Mouse (Mus musculus) CH12.LX (cell line): ENCODE measurements at regions not wholly inside any gene's neighbourhood (a gene's known extent, or its start where the extent isn't known, plus 50 kb on each side); places are given as distances from the start of the nearest gene placed in this dataset.

ENCODE experiments used
- DNase-seq: peaks from one replicate; pipeline ENCODE4 v3.0.0-alpha.2; 2013; ENCODE audit errors: extremely low read depth
- H3K27ac ChIP-seq: 2 replicates; pipeline ENCODE4 v1.5.1; 2012; ENCODE audit warnings: low read depth, mild to moderate bottlenecking, control low read depth, moderate library complexity; ENCODE audit not compliant: insufficient read depth
- H3K27me3 ChIP-seq: replicated peaks from 2 replicates; pipeline ENCODE3; 2012; ENCODE audit warnings: inconsistent platforms
- H3K36me3 ChIP-seq, 2 experiments: replicated peaks in 1 of 2; 2 replicates each; pipeline versions ENCODE3 to v1.6.1; 2012; ENCODE audit warnings: inconsistent platforms in 1 of 2, low read length in 1 of 2, mild to moderate bottlenecking in 1 of 2, mixed read lengths in 1 of 2, moderate library complexity in 1 of 2; ENCODE audit not compliant: control insufficient read depth in 1 of 2, insufficient read depth in 1 of 2
- H3K4me1 ChIP-seq, 2 experiments: 2 replicates each; pipeline ENCODE4 v1.6.1; 2012; ENCODE audit warnings: inconsistent platforms in 1 of 2, moderate library complexity in 1 of 2; ENCODE audit not compliant: insufficient read depth in 2 of 2, control insufficient read depth in 1 of 2
- H3K4me2 ChIP-seq: 2 replicates; pipeline ENCODE4 v1.6.1; 2012; ENCODE audit warnings: low read depth, mild to moderate bottlenecking, control low read depth; ENCODE audit not compliant: poor library complexity, insufficient read depth, severe bottlenecking
- H3K4me3 ChIP-seq, 3 experiments: fragments of 150-350 bp in 1 of 3; sonication (generic) in 1 of 3; replicated peaks in 1 of 3; 2 replicates each; pipeline versions ENCODE3 to v1.5.1; 2011 to 2012; ENCODE audit warnings: low read depth in 2 of 3, low read length in 2 of 3, mild to moderate bottlenecking in 2 of 3, moderate library complexity in 2 of 3, control low read depth in 1 of 3, improper control_type of control experiment in 1 of 3, inconsistent platforms in 1 of 3, mixed read lengths in 1 of 3; ENCODE audit not compliant: poor library complexity in 1 of 3
- H3K79me2 ChIP-seq: replicated peaks from 2 replicates; pipeline ENCODE4 v1.6.1; 2012; ENCODE audit warnings: mild to moderate bottlenecking, moderate library complexity; ENCODE audit not compliant: control insufficient read depth, poor library complexity, insufficient read depth, severe bottlenecking; ENCODE audit errors: extremely low read depth
- H3K9ac ChIP-seq: 2 replicates; pipeline ENCODE4 v1.6.1; 2012; ENCODE audit warnings: low read depth, mild to moderate bottlenecking, control low read depth, moderate library complexity; ENCODE audit not compliant: insufficient read depth
- H3K9me3 ChIP-seq: replicated peaks from 2 replicates; pipeline ENCODE3; 2012; ENCODE audit warnings: low read length, inconsistent platforms, mixed read lengths
- BHLHE40 ChIP-seq: IDR thresholded peaks from 2 replicates; pipeline ENCODE4 v1.6.1; 2011; ENCODE audit warnings: mild to moderate bottlenecking, low read depth, low read length, improper control_type of control experiment
- CTCF ChIP-seq, 2 experiments: IDR thresholded peaks in 1 of 2; conservative IDR thresholded peaks in 1 of 2; 2 replicates each; pipeline ENCODE4 v1.5.1; 2011 to 2012; ENCODE audit warnings: low read depth in 2 of 2, low read length in 2 of 2, improper control_type of control experiment in 1 of 2, inconsistent platforms in 1 of 2, mild to moderate bottlenecking in 1 of 2, moderate library complexity in 1 of 2
- ELF1 ChIP-seq: IDR thresholded peaks from 2 replicates; pipeline ENCODE4 v1.6.1; 2014; ENCODE audit warnings: low read depth, mild to moderate bottlenecking, inconsistent platforms, low read length, improper control_type of control experiment
- EP300 ChIP-seq: IDR thresholded peaks from 2 replicates; pipeline ENCODE4 v1.6.1; 2011; ENCODE audit warnings: low read length, improper control_type of control experiment
- IRF4 ChIP-seq: IDR thresholded peaks from 2 replicates; pipeline ENCODE4 v1.6.1; 2014; ENCODE audit warnings: low read depth, mild to moderate bottlenecking, inconsistent platforms, low read length, improper control_type of control experiment
- JUN ChIP-seq: IDR thresholded peaks from 2 replicates; pipeline ENCODE4 v1.6.1; 2011; ENCODE audit warnings: low read depth, mild to moderate bottlenecking, low read length, improper control_type of control experiment, moderate library complexity; ENCODE audit not compliant: insufficient read depth
- JUND ChIP-seq: conservative IDR thresholded peaks from 2 replicates; pipeline ENCODE4 v1.6.1; 2011; ENCODE audit warnings: low read depth, low read length, improper control_type of control experiment
- MAX ChIP-seq: IDR thresholded peaks from 2 replicates; pipeline ENCODE4 v1.6.1; 2011; ENCODE audit warnings: low read length, improper control_type of control experiment
- MAZ ChIP-seq: IDR thresholded peaks from 2 replicates; pipeline ENCODE4 v1.6.1; 2012; ENCODE audit warnings: low read depth, mild to moderate bottlenecking, inconsistent platforms, low read length, improper control_type of control experiment, moderate library complexity
- NELFE ChIP-seq: IDR thresholded peaks from 2 replicates; pipeline ENCODE4 v1.6.1; 2011; ENCODE audit warnings: low read depth, low read length, improper control_type of control experiment
- NRF1 ChIP-seq: IDR thresholded peaks from 2 replicates; pipeline ENCODE4 v1.6.1; 2014; ENCODE audit warnings: low read depth, mild to moderate bottlenecking, inconsistent platforms, low read length, improper control_type of control experiment, moderate library complexity
- POLR2A ChIP-seq: IDR thresholded peaks from 2 replicates; pipeline ENCODE4 v1.6.1; 2011; ENCODE audit warnings: low read depth, mild to moderate bottlenecking, improper control_type of control experiment, low read length
- POLR2AphosphoS2 ChIP-seq: IDR thresholded peaks from 2 replicates; pipeline ENCODE4 v1.6.1; 2011; ENCODE audit warnings: low read depth, low read length, improper control_type of control experiment
- RCOR1 ChIP-seq: conservative IDR thresholded peaks from 2 replicates; pipeline ENCODE4 v1.6.1; 2012; ENCODE audit warnings: low read depth, mild to moderate bottlenecking, inconsistent platforms, low read length, improper control_type of control experiment
- TCF12 ChIP-seq: IDR thresholded peaks from 2 replicates; pipeline ENCODE4 v1.6.1; 2014; ENCODE audit warnings: low read depth, mild to moderate bottlenecking, inconsistent platforms, low read length, improper control_type of control experiment
- UBTF ChIP-seq: IDR thresholded peaks from 2 replicates; pipeline ENCODE4 v1.6.1; 2012; ENCODE audit warnings: low read depth, mild to moderate bottlenecking, inconsistent platforms, low read length, improper control_type of control experiment, moderate library complexity
- USF1 ChIP-seq: IDR thresholded peaks from 2 replicates; pipeline ENCODE4 v1.6.1; 2014; ENCODE audit warnings: low read depth, mild to moderate bottlenecking, inconsistent platforms, low read length, improper control_type of control experiment
- dilution Hi-C: fragments of 300-500 bp; cut with MboI; formaldehyde crosslinking; loops from 2 replicates; pipeline ENCODE4 v1.14.3; 2020; ENCODE audit warnings: low sequenced_read_pairs; ENCODE audit not compliant: extremely low pct_unique_long_range_greater_than_20kb, extremely low pct_ligation_motif_present
- in situ Hi-C: fragments of 300-500 bp; cut with MboI; formaldehyde crosslinking; loops from 3 replicates; pipeline ENCODE4 v1.14.3; 2019; ENCODE audit warnings: low sequenced_read_pairs, low pct_ligation_motif_present, low pct_unique_long_range_greater_than_20kb, mixed read lengths

DNA sequence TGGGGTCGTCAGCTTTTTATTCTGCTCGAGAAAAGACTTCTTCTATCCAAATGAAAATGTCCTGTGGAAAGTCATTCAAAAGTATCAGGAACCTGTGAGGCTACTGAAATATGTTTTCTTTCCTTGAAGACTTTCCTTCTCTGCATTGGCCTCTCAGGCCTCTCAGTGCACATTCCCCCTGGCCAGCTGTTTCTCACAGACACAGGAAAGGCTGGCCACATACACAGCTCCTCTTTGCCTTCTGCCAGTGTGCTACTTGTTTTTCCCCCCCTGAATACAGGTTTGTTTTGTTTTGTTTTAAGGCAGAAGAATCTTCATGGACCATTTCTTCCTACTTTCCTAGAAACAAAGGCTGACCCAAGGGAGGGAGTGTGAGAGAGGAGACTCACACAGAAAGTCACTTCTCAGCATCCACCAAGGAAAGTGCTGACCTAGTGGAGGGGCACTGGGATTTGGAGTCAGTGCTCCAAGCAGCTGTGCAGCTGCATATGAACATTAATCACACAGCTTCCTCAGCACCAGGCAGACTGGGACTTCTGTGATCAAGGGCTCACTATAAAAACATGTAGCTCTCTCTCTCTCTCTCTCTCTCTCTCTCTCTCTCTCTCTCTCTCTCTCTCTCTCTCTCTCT, 324.0 kb downstream of the Etaa1 start:
- H3K36me3 ChIP-seq = no peaks in the 10 kb centered on the region
- no peaks in the 10 kb centered on the region for H3K4me1 ChIP-seq
- no peaks in the 10 kb centered on the region for H3K27me3 ChIP-seq
- H3K4me2 ChIP-seq = no peak overlapping the region
- H3K9me3 ChIP-seq = no peaks in the 10 kb centered on the region
- H3K9ac ChIP-seq = no peak overlapping the region
- H3K79me2 ChIP-seq = no peaks in the 10 kb centered on the region
- dilution Hi-C loops = no loop called here
- H3K27ac ChIP-seq = no peak overlapping the region
- TF ChIP-seq NELFE (no peak), POLR2AphosphoS2 (no peak), RCOR1 (no peak), USF1 (no peak), ELF1 (no peak), UBTF (no peak), TCF12 (no peak)
- TF ChIP-seq, all 38 proteins: peak for 0
- no peak for DNase-seq
- in situ Hi-C loops = no loop called here
- H3K4me3 ChIP-seq = no peak overlapping the region

DNA sequence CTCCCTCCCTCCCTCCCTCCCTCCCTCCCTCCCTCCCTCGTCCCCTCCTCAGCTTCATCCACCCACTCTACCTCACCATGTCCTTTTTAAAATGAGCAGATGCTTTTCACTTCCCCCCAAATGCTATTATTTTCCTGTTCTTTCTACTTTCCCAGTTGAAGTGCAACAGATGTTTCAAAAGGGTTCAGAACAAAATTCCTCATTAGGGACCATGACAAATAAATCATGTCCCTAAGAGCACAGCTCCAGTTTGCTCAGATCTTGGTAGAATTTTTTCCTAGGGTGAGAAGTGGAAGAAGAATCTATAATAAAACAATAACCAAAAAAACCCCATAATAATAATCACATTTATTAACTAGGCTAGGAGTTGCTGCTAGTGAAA, 323.5 kb downstream of the Etaa1 start:
- no peaks in the 10 kb centered on the region for H3K36me3 ChIP-seq
- dilution Hi-C loops (no loop called here), in situ Hi-C loops (no loop called here)
- DNase-seq = no peak
- no peak overlapping the region for H3K4me3 ChIP-seq
- H3K9ac ChIP-seq = no peak overlapping the region
- no peaks in the 10 kb centered on the region for H3K9me3 ChIP-seq
- no peak overlapping the region for H3K4me2 ChIP-seq
- no peak for TF ChIP-seq IRF4
- TF ChIP-seq MAX = no peak
- TF ChIP-seq EP300 = no peak
- TF ChIP-seq MAZ = no peak
- no peak for TF ChIP-seq POLR2A
- no peak for TF ChIP-seq JUND
- TF ChIP-seq JUN = no peak
- TF ChIP-seq CTCF (conservative IDR thresholded peaks at IDR 0.05 in 1 of 2, IDR thresholded peaks at IDR 0.05 in 1 of 2; ENCODE audit: low read depth in 2 of 2, low read length in 2 of 2) = no peak
- TF ChIP-seq NRF1 = no peak
- no peak for TF ChIP-seq BHLHE40
- H3K4me1 ChIP-seq = no peaks in the 10 kb centered on the region
- H3K79me2 ChIP-seq = no peaks in the 10 kb centered on the region
- H3K27me3 ChIP-seq = no peaks in the 10 kb centered on the region
- H3K27ac ChIP-seq = no peak overlapping the region
